Mouse (Mus musculus) cerebellum, adult 9-10 months (tissue): ENCODE data around the gene Stk38.
A peak's percentile ranks its signal among the peaks of the same experiment; 100 is the strongest.
"Not testable (repeated sequence)": the region's sequence is repeated elsewhere in the genome, so short reads cannot be mapped to it uniquely, and the experiment has no call there.

Experiments used
- DNase-seq: peaks from one replicate; pipeline ENCODE4 v3.0.0; 2022

The Stk38 gene

GRCm38 (mm10) chr17:29034264-29034663 lies 26.5 kb upstream of the Stk38 start:
- no peak for DNase-seq

DNA sequence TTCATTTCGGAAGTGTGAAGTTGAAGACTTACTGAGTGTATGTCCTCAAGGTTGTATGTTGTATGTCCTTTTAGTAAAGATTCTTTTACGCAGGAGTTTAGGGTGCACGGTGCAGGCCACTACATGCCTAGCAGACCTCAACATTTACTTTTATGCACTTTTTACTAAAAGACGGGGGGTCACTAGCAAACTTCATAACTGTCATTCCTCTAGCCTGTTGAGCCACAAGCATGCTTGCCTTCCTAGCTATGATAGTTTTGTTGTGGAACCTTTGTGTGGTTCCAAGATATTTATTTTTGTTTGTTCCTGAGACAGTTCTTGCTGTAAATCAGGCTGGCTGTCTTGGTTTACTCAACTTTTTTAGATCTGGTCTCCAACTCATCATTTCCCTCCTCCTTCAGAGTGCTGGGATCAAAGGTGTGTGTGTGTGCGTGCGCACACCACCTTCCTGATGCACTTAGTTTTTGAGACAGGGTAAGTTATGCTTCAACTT lies 25.8 kb upstream of the Stk38 start:
- no peak for DNase-seq

- peak; percentile 99 for DNase-seq
Observed at GRCm38 (mm10) chr17:29032274-29033069, 24.7 kb upstream of the Stk38 start, which contains the start of gene Srsf3. Gene Srsf3 (plus strand): TSS chr17:29032628.

GRCm38 (mm10) chr17:29031771-29032273 lies 24.0 kb upstream of the Stk38 start:
- DNase-seq: peak; percentile 53

DNA sequence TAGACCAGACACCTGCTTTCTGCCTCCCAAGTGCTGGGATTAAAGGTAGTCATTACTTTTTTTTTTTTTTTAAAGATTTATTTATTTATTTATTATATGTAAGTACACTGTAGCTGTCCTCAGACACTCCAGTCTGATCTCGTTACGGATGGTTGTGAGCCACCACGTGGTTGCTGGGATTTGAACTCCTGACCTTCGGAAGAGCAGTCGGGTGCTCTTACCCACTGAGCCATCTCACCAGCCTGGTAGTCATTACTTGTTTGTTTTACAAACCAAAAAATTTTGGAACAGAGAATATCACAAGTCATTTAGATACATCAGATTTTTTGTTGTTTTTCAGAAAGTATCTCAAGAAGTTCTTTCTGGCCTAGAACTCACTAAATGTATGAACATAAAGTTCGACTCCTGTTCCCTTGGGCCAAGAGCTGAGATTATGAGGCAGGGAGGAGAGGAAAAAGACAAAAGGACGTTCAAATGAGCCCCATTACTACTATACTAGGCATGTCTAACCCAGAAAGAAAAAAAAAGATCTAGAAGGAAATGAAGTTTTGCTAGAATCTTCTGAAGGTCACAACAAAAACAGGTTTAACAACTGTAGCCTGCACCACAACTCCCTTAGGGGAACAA lies 23.4 kb upstream of the Stk38 start:
- not testable (repeated sequence) for DNase-seq

DNA sequence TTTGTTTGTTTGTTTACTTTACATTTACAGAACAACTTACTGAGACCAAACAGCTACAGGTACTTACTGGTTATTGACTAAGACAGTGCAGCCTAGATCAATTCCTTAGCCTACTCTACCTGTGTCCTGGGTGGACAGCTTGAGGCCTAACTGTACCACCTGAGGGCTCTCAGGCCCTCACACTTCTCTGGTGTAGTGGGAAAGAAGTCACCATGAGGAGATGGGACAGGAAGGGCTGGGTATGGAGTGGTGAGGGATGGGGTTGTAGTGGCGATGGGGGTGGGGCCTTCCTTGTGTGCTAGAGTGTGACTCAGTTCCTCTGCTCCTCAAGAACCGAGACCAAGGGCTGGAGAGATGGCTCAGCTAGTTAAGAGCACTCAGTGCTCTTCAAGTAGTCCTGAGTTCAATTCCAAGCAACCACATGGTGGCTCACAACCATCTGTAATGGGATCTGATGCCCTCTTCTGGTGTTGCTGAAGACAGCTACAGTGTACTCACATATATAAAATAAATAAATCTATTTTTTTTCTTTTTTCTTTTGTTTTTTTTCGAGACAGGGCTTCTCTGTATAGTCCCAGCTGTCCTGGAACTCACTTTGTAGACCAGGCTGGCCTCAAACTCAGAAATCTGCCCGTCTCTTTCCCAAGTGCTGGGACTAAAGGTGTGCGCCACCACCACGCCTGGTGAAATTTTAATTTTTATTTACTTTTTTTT lies 22.7 kb upstream of the Stk38 start:
- no peak for DNase-seq

DNA sequence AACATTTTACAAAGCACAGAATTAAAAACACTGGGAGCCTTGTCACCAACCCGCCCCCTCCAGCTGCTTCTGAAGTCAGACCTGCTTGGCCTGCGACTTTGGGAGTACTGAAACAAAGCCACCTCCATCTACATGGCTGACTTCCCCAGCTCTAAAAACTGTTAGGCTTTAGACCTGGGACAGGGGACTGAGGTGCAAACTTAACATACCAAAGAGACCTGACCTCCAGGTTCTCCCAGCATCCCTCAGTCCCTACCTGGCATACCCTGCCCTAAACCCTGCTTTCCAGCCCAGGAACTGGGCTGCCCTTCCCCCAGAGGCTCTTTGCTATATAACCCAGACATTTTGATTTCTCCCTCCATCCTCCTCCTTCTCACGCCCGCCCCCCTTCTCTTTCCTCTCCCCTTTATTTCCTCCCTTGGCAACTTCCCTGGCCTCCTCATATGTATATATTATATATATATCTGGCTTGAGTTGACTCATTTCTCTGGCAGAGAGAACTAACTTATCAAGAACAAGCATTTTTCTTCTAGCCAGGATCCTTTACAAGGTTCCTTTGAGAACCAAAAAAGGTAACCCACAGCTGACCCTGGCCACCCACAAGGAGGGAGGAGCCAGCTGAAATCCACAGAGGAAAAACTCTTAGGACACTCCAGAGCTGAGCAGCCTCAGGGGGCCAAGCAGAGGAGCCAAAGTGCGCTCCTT lies 19.0 kb upstream of the Stk38 start:
- DNase-seq: no peak

GRCm38 (mm10) chr17:29024896-29025565 lies 17.2 kb upstream of the Stk38 start:
- DNase-seq: no peak

DNA sequence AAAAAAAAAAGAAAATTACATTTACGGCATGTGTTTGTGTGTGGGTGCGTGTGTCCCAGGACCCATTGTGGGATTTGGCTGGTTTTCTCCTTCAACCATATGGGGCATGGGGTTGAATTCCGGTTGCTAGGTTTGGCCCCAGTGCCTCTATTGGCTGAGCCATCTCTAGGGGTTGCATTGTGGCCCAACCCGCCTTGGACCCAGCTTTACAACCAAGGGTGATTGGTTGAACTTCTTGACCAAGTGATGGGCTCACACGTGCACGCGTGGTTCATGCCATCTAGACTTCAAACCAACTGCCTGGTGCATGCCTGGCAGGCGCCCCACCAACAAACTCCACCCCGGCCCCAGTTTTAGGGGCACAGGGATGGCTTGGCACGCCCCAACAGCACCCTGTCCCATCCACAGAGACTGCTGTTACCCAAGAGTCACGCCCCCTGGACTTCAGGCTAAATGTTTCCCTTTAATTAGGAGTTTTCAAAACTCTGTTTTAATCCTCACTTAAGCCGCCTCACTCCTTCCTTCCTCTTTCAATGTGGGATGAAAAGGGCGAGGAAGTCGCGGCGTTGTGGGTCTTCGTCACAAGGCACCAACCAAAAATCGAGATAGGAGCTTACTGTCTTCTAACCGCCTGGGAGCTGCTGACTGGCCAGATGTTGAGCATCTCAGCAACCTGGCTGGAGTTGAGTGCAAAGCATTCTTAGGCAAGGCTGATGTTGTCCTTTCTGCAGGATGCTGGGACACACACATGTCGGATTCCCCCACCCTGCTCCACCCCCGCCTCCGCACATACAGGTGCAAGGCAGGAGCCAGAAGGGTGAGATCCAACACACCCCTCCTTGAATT lies 16.5 kb upstream of the Stk38 start:
- DNase-seq: no peak

DNA sequence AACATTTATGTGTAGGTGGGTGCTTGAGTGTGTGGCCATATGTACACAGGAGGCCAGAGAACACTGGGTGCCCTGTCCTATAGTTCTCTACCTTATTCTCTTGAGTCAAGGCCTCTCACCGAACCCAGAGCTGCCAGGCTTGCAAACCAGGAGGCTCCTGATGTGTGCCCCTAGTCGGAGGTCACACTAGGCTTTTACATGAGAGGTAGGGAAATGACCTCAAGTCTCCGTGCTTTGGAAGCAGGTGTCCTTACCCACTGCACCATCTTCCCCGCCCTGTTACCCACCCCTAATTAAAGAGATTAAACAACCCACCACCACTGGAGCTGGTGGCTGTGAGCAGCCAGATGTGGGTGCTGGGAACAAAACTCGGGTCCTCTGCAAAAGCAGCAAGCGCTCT lies 15.6 kb upstream of the Stk38 start:
- DNase-seq: no peak

DNA sequence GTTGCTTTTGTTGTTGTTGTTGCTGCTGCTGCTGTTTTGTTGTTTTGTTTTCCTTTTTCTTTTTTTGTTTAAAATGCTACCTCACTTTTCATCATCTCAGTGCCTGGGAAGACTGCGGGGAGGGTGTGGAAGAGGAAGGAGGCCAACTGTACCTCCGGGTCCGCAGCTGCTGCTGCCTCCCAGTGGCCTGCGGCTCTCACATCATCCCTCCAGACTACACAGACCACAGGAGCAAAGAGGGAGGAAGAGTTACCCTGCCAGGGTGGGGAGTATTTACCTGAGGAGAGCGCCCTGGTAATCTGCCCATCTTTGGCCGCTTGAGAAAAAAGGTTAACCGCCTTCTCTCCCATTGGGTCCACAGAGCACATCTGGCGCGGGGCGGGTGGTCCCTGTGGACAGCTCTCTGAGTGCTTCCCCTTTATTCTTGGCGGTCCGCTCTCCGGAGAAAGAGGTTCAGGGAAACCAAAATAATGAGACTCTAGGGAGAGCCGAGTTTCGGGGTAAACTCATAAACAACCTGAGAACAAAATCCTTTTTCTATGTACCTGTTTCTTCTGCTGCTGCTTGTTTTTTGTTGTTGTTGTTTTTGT lies 14.5 kb upstream of the Stk38 start:
- no peak for DNase-seq

- DNase-seq: no peak
Observed at GRCm38 (mm10) chr17:29020444-29020843, 12.6 kb upstream of the Stk38 start.

- no peak for DNase-seq
Observed at GRCm38 (mm10) chr17:29019391-29019790, 11.6 kb upstream of the Stk38 start.

- DNase-seq: no peak
Observed at GRCm38 (mm10) chr17:29018292-29018984, 10.6 kb upstream of the Stk38 start.

DNA sequence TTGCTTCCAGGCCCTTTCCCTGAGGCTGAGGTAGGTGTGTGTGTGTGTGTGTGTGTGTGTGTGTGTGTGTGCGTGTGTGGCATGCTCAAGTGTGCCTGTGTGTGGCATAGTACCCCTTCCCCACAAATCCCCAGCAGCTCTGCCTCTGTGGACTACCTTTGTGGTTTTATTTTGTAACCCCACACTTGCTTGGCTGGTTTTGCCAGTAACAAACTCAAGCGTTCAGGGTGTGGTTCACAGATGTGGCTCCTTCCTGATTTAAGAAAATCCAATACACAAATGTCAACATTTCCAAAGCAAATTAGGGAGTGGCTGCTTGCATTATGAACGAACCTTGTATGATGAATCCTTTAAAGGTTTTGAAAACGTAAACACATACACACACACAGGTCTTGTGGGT lies 8.9 kb upstream of the Stk38 start:
- no peak for DNase-seq

- DNase-seq: no peak
Observed at GRCm38 (mm10) chr17:29015638-29016037, 7.8 kb upstream of the Stk38 start.

DNA sequence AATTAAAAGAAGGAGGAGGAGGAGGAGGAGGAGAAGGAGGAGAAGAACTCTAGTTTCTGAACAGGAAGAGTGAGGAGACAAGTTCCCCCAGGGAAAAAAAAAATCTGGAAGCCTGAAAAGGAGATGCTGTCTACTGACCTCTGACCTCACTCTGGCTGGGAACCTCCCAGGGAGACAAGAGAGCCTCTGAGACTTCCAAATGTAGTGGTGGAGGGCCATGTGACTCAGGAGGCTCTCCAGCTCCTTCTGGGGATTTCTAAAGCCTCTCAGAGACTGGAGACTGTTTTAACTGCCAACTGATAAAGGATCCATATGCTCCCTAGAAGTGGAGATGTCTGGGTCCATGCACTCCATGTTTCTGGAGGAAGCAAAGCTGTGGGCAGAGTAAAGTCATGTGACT lies 6.4 kb upstream of the Stk38 start:
- no peak for DNase-seq

DNA sequence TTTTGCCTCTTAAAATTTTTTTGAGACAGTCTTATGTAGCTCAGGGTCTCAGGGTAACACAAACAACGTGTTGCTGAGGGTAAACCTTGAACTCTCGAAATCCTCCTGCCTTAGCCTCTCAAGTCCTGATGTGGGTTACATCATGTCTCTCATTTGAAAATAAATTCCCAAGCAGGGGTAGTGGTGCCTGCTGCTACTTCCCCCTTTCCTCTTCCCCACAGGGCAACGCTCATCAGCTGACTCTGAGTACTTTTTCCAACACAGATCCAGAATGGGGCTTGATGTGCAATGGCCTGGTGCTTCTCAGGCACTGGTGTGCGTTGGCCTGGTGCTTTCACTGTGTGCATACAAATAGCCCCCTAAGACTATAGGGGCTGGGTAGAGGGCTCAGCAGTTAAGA lies 1.4 kb upstream of the Stk38 start:
- no peak for DNase-seq

DNA sequence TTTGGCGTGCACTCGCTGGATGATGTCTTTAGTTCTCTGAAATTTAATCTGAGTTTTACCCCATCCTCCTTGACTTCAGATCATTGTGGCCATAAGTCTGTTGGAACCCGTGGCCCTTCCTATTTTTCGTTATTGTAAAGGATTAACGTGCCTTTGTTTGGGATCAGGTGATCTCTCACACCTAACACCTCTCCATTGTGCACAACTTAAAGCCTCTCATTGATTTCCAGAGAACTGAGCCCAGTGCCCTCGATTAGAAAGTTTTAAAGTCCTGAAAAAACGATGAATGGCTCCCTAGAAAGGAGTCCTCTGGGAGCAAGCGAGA lies 493 bp upstream of the Stk38 start:
- no peak for DNase-seq

- peak; percentile 54 for DNase-seq
Observed at GRCm38 (mm10) chr17:29007243-29007640, 553 bp downstream of the Stk38 start.
